Mouse (Mus musculus) cerebellum, adult 2 months (tissue): ENCODE results near the gene Pigv.

Source experiments
- CTCF ChIP-seq: fragments of 200-500 bp; IDR thresholded peaks from 2 replicates; pipeline ENCODE4 v1.5.1; 2011; ENCODE audit warnings: low read depth, mild to moderate bottlenecking, control low read depth, low read length, moderate library complexity, borderline replicate concordance; ENCODE audit not compliant: insufficient read depth
- POLR2A ChIP-seq: fragments of 200-500 bp; IDR thresholded peaks from 2 replicates; pipeline ENCODE4 v1.6.1; 2011; ENCODE audit warnings: low read length, control low read depth, borderline replicate concordance; ENCODE audit not compliant: insufficient read depth

DNA sequence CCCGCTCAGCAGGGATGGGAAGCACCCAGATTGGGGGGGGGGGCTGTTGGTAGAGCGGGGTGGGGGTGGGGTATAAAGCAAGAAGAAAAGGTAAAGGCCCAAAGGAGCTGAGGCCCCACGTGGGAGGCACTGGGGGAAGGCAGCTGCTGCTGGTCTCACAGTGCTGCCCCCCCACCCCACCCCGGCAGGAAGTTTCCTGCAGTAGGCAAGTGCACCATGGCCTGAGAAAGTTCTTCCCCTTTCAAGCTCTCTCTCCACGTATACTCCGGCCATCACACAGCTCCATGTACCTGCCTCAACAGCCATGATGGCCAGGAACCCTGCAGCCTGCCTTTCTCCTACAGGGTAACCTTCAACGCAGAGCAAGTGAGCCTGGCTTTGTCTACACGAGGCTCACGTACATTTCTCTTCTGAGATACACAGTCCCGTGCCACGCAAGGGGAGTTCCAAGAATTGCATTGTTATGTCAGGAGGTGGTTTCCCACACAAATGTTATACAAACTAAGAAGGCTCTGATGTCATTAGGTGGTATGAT, 50.2 kb downstream of the Pigv start:
- TF ChIP-seq POLR2A (no peak), CTCF (no peak)
